Mouse (Mus musculus) urinary bladder, adult 18-20 months (tissue): Measurements from ENCODE around the gene Hypk.
A peak's percentile ranks its signal among the peaks of the same experiment; 100 is the strongest.
"Not testable (repeated sequence)": the region's sequence is repeated elsewhere in the genome, so short reads cannot be mapped to it uniquely, and the experiment has no call there.

Source experiments
- DNase-seq, 2 experiments: peaks; one replicate each; pipeline ENCODE4 v3.0.0; 2022; ENCODE audit warnings: low spot score in 2 of 2, mixed read lengths in 2 of 2

The Hypk gene

DNA sequence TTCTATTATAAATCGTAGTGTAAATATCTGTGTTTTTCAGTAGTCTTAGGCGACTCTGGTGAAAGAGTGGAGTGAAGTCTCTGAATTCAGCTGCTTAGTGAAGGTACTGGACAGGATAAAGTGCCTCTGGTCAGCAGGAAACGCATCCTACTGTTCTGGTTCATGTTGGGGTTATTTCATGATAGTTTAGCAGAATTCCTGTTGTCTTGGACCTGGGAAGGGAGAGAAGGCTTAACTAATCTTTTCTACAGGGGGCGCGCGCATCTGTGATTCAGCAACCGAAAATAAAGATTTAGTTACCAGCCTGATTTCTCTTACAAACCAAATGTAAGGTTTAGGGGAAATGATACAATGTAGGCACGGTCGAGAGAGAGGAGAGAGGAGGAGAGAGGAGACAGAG, 5.0 kb upstream of the Hypk start:
- no peak for DNase-seq

DNA sequence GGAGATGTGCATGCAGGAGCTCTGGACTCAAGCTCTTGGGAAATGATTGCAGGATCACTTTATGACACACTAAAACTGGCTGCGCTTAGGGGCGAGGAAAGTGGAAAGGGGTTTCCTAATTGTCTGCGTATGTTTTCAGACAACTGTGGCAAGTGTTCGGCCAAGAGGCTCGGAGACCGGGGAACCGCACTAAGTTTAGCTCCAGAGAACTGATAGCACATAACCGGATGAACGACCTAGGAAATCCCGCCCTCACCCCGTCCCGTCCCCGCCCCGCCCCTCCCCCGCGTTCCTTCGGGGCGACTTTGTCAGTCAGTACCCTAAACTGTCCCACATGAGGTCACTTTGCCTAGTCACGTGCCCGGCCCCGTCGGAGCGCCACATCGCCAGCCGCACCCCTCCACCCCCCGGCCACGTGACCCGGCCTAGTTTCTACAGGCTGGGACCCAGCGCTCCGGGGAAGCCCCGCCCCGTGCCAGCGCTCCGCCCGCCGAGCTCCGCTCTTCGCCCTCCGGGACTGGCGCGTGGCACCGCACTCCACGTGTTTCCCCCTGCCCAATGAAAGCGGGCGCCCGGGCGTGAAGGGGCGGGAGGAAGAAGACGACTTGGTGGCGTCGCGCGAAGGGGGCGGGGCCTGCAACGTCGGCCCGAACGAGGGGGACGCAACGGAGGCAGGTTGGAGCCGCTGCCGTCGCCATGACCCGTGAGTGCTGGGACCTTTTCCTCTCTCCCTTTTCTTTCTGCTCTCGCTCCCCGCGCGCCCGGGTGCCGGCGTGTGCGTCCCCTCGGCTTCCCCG, 4.2 kb upstream of the Hypk start, which contains the start of gene Serf2:
Gene Serf2 (plus strand): TSS at position 457 of the 797 bp plus-strand sequence.
- peak; percentile 98 to 100 for DNase-seq

DNA sequence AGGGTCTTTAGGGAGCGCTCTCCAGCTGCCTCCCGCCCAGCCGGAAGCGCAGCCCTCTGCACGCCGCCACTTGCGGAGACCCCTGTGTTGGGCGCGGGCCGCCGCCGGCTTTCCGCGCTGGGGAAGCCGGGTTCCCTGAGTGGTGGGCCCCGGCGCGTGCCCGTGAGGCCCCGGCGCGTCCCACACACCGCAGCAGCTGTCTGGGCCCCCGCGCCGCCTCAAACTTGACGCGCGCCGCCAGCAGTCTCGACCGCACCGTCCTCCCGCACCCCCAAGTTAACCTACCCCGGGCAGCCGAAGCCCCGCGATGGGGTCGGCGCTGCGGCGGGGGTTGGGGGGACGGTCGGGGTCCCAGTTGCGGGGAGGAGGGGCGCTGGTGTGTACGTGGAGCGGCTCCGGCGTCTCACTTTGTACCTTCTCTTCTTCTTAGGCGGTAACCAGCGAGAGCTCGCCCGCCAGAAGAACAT, 3.5 kb upstream of the Hypk start:
- no peak for DNase-seq

DNA sequence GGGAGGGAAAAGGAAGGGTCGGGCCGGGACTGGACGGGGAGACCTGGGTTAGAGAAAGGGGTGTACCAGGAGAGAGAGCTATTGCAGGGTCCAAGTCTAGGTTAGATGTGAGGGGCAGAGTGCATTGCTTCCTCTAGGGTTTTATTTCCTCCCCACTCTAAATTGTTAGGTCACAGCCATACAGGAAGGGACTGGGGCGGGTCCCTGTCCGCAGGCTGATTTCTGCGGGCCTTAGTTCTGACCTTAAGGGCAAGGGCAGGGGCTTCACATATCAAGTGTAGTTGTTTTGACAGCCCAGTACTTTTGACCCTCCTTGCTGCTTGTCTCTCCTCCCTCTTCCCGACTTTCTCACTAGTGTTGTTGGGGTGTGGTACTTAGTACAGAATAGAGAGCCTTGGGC, 3.0 kb upstream of the Hypk start:
- DNase-seq: no peak

DNA sequence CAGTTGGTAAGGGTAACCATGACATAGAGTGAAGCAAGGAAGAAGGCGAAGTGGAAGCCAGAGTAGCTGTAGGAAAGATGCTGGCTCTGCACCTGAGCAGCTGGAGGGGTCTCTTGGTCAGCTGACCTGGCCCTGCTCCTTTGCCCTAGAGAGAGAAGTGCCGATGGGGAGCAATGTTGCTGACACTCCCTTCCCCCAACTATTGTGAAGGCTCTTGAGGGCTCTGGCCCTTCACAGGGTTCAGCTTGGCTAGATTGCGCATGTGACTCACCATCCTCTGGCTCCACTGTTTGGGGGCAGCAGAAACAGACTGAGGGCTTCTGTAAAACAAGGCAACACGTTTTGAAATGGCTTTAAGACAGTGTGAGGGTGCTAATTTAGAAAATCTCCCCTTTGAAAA, 729 bp upstream of the Hypk start:
- DNase-seq: no peak

DNA sequence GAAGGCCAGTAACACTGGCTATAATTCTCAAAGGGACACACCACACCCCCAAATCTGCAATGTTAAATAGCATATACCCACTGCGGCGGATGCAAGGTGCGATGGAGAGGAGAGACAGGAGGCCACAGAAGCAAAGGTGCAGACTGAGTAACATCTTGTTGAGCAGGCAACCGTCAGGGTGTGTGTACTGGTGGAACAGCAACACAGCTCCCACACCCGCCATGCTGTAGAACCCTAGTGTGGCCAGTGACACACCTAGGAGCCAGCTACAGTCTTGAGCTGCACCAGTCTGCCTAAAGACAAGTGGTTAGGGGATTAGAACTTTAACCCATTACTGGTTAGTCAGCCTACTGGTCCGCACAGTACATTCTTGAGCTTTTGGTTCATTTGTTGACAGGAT, 827 bp downstream of the Hypk start:
- DNase-seq: no peak

DNA sequence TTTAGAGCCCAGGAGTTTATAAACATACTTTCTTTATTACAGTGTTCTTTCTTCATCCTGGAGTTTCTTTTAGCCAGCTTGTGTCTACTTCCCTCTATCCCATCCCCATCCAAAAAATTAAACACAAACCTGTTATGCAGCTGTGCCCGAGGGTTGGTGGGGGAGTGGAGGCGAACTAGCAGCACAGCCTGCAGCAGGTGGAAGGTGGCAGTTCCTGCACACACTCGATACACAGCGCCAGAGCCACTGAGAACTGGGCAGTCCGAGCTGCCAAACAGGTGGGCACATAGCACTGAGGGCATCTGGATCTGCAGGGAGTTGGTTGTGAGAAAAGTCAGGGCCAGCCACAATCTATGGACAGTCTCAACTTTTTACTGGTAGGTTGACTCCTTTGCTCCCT, 2.4 kb downstream of the Hypk start:
- DNase-seq: no peak

DNA sequence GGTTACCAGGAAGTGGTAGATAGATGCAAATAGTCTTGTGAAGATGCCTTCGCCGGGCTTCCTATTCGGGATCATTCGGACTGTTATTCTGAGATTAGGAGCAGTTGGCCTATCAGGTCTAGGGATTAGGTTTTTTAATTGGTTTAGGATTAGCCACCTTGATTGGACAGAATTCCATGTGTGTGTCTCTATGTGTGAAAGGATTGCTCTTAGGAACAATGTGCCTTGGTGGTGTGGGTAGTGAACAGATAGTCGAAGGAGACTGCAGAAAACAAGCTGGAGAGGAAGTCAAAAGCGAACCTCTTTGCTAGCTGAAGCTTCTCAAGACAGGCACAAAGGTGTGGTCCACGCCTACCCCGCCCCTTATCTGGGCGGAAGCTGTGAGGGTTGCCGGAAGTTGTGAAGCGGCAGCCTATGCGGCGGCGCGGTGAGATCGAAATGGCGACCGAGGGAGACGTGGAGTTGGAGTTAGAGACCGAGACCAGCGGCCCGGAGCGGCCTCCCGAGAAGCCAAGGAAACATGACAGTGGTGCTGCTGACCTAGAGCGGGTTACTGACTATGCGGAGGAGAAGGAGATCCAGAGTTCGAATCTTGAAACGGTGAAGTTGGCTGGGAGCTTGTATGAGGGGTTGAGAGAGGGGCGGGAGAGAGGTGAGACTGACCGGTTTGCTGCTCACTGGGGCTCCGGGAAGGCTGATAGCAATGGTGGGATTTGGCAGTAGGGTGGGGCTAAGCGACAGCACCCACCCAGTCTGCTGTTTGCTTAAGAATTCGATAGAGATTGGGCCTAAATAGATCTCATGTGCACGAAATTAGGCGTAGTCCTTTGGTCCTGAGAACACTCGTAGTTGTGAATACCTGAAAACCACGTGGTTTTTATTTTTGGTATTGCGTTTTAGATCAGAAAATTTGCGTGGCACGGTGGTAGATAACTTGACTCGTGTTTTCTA, 3.9 kb downstream of the Hypk start, which contains the start of gene Serinc4:
Gene Serinc4 (minus strand): TSS at position 90 of the 951 bp plus-strand sequence.
- DNase-seq: peak; percentile 73 to 82

DNA sequence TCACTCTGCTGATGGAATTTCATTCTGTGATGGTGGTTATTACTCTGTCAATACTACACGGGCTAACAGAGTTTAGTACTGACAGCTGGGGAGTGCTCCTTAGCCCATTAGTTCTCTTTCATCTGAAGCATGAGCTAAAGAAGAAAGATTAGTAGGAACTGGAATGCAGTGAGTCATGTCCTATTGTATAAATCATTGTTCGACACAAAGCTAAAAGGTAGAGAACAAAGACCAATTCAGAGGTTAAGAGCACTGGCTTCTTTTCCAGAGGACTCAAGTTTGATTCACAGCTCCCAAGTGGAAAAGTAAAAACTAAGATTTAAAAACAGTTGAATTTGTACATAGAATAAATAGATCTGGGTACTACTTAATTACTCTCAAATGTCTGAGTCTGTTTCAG, 7.0 kb downstream of the Hypk start:
- DNase-seq: no peak

DNA sequence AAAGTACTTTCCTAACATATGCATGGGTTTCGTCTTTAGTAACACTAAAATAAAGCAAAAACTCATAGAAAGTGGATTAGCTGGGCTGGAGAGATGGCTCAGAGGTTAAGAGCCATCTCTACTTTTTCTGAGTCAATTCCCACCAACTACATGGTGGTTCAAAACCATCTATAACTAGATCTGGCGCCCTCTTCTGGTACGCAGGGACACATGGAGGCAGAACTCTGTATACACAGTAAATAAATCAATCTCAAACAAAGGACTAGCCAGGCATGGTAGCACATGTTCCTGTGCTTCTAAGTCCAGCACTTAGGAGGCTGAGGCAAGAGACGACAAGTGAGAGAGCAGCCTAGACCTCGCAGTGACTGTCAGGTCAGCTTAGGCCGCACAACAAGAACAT, 15.9 kb downstream of the Hypk start:
- not testable (repeated sequence) for DNase-seq

DNA sequence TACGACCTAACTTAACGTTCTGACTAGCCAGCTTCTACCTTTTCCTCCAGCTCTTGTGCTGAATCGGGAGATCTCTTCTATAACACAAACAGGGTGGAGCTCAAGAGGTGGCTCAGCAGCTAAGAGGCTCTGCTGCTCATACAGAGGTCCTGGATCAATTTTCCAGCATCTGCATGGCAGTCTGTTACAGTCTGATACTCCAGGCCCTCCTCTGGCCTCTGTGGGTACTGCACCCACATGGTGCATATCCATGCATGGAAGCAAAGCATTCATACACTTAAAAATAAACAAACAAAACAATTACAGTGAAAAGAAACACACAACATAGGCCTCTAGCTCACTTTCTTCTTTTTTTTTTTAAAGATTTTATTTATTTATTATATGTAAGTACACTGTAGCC, 19.7 kb downstream of the Hypk start:
- DNase-seq: not testable (repeated sequence)

DNA sequence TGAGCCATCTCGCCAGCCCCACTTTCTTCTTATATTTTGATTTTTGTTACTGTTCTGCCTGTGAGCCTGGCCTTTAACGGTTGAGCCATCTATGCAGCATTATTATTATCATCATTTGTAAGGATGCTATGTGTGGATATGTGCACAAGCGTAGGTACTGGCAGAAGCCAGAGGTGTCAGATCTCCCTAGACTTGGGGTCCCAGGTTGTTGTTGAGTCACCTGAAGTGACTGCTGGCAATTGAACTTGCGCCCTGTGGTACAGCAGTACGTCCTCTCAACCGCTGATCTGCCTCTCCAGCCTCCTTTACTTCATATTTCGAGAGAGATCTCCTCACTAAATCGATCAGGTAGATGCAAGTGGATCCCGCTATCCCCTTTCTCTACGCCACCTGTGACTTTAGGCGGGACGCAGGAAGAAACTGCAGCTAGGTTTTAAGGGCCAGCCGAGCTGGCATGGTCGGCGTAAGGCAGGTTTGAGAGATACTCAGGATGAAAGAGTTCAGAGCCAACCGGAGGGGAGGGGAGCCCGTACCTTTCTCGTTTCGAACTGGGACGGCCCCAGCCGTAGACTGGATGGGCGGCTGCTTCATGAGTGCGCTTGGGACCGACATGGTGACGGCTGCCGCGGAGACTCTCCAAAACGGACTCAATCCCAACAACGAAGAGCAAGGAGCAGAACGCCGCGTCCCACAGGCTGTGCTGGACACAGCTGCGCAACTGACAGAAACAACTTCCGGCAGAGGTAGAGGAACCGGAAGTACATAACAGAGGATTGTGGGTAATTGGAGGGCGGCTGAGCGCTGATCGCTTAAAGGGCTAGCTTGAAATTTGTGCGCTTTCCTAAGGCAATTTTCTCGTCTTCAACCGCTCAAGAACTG, 20.4 kb downstream of the Hypk start, which contains the start of gene Mfap1b:
Gene Mfap1b (minus strand): TSS at position 767 of the 879 bp plus-strand sequence.
- peak; percentile 55 to 74 for DNase-seq

DNA sequence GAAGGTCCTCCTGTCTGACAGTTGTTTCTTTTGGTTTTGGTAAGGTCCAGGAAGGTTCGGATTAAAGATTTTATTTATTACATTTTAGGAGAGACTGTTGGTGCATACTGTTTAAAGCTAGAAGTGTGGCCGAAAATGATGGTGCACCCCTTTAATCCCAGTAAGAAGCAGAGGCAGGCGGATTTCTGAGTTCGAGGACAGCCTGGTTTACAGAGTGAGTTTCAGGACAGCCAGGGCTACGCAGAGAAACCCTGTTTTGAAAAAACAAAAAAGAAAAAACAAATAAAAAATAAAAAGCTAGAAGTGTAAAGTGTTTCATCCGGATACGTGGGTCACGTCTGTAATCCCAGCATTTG, 21.1 kb downstream of the Hypk start:
- no peak for DNase-seq

DNA sequence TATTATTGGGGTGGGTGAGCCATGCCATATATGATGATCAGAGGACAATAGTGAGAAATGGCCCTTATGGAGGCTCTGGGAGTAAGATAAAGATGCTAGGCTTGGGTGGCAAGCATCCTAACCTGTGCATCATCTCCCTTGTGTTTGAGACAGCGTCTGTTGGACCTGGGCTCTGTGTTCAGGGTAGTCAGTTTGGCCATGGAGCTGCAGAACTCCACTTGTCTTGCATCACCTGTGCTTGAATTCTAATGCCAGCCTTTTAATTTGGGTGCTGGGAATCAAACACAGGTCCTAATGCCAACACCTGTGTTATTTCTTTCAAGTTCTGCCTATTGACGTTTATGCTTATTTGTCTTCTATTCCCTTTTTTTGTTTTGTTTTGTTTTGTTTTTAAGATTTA, 22.2 kb downstream of the Hypk start:
- DNase-seq: not testable (repeated sequence)

DNA sequence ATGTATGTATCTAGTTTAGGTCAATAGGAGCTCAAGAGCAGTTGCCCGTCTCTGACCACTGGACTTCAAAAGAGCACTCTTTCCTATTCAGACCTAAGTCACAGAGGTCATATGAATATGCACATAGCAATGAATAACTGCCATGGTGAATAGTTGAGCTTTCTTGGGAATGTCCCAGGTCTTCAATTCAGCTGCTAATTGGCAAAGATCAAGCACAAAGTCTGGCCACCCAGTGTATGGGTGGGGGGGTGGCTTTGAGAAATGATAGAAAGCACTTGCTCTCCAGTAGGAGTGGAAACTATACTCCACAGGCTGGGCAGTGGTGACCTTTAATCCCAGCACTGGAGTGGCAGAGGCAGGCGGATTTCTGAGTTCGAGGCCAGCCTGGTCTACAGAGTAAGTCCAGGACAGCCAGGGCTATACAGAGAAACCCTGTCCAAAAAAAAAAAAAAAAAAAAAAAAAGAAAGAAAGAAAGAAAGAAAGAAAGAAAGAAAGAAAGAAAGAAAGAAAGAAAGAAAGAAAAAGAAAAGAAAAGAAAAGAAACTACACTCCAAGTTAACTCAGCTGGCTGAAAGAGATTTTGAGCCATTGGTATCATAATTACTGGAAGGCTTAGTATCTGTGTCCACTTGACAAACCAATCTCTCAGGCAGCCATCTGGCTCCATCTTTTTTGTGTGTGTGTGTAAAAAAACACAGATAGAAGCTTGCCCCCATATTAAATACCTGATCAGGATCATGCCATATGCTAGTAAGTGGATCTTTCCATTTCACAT, 24.6 kb downstream of the Hypk start:
- no peak for DNase-seq

DNA sequence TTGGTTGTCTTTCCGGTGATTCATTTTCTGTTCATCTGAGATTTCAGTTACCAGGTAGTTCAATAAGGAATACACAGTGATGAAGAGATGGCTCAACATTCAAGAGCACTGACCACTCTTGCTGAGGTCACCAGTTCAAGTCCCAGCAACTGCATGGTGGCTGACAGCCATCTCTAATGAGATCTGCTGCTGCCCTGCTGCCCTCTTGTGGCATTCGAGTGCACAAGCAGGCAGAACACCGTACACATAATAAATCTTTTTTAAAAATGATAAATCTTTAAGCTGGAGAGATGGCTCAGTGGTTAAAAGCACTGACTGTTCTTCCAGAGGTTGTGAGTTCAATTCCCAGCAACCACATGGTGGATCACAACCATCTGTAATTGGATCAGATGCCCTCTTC, 27.4 kb downstream of the Hypk start:
- no peak for DNase-seq

DNA sequence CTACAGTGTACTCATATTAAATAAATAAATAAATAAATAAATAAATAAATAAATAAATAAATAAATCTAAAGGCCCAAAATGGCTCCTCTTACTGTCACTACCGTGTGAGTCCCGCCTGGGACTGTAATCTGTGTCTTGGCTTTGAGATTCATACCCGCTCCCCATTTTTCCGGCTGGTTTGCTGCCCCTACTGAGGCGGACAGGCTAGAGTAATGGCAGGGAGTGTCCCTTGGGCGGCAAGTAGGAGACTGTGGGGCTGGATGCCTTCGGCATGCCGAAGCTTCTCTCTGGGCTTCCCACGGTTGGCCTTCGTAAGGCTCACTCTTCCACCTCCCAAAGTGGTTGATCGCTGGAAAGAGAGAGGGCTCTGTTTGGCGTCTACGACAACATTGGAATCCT, 27.8 kb downstream of the Hypk start:
- DNase-seq: not testable (repeated sequence)

DNA sequence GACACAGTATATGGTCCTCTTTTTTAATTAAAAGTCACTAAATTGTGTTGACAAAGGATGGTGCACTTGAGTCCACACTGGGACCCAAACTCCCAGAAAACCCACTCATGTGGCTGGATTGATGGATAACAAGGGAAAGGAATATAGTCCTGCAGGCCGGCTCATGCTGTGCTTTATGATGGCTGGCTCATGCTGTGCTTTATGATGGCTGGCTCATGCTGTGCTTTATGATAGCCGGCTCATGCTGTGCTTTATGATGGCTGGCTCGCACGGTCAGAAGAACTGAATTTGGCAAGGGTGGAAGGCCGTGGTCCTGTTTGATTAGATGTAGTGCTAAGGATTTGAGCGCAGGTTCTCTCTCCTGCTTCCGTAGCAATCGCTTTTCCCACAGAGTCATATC, 30.5 kb downstream of the Hypk start:
- DNase-seq: no peak

DNA sequence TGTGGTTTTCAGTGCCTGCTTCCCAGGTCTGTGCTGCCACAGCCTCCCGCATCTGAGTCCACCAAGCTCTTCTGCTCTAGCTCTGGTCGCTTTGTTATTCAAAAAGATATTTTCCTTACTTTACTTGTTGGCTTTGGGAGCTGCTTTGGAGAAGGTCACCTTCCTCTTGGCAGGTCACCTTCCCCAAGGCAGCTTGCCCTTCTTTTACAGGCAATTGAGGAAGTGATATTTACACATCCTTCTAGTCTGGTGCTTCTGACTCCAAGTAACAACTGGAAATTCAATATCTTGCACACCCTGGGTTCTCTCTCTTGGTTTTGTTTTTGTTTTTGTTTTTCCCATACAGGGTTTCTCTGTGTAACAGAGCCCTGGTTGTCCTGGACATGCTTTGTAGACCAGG, 31.3 kb downstream of the Hypk start:
- DNase-seq: not testable (repeated sequence)

DNA sequence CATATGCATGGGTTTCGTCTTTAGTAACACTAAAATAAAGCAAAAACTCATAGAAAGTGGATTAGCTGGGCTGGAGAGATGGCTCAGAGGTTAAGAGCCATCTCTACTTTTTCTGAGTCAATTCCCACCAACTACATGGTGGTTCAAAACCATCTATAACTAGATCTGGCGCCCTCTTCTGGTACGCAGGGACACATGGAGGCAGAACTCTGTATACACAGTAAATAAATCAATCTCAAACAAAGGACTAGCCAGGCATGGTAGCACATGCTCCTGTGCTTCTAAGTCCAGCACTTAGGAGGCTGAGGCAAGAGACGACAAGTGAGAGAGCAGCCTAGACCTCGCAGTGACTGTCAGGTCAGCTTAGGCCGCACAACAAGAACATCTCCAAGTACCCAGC, 48.5 kb downstream of the Hypk start:
- DNase-seq: not testable (repeated sequence)
